Mouse (Mus musculus): ENCODE results near the gene Zfp667.

DNA sequence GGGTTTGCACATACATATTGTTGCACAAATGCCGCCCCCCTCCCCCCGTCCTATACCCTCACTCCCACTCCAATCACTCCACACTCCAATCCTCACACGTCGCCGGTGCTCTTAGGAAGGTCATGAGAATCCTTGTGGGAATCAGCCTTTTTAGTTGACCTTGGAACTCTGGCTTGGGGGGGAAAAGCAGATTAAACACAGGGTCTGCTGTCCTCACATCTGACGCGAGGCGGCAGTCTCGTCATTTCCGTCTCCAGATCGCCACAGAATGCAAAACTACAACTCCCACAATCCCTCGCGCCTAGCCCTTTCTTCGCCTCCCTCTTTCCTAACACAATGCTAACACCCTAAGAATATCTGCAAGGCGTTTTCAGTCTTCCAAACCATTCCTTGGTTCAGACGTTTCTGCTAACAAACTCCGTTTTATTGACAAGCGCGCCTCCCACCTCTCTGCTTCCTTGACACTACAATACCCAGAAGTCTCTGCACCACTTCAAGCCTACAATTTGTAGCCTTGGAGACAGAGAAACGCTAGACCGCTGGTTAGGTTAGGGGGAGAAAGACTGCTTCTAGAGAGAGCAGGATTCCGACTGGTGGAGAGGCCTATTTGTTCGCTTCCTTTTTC is 2.8 kb upstream of the Zfp667 start:
- TF ChIP-seq CTCF (IDR thresholded peaks at IDR 0.05; ENCODE audit: control insufficient read depth, insufficient read depth, low read length): peak; percentile 55; the same call in 1 of the 2 replicates
- TF ChIP-seq POLR2A (IDR thresholded peaks at IDR 0.05; ENCODE audit: borderline replicate concordance, control insufficient read depth, low read depth, low read length): no peak

All from bone marrow, adult 2 months (tissue).